In genomic region chr1:57593707-57594589, GRCm38 (mm10) we compare ENCODE assay signal across 18 mouse cellular contexts.
A peak's percentile ranks its signal among the peaks of the same experiment; 100 is the strongest.
DNase-seq lines count a peak whose midpoint lies in the region; ATAC-seq and TF ChIP-seq lines count a peak whose summit lies in the region.
"Had no signal": no experiment of that assay in that cellular context is flagged by ENCODE, and none has a peak within 500 bp of the region (broad histone marks: within the 10 kb centered on the region; RNA-seq: fewer than 3 reads in every experiment).

No protein-coding gene starts in this region.

- no peaks in the 10 kb centered on the region for H3K36me3 ChIP-seq in intestine, embryonic 14.5 days (ENCODE audit: control insufficient read depth, insufficient read depth, low read length)
- H3K36me3 ChIP-seq in intestine, postnatal 0 days (ENCODE audit: control insufficient read depth, insufficient read depth): no peaks in the 10 kb centered on the region
- no peaks in the 10 kb centered on the region for H3K36me3 ChIP-seq in neural tube, embryonic 13.5 days
- H3K36me3 ChIP-seq: heart, embryonic 10.5 days had no signal

- DNase-seq in cerebellum, postnatal 36 days: peak; percentile 16 to 30
- DNase-seq in cerebellum, adult 9-11 months: no peak
- DNase-seq in intestine, embryonic 14.5 days (ENCODE audit: low spot score): no peak
- no peak for DNase-seq in neural tube, embryonic 10.5 days (ENCODE audit: extremely low spot score, low spot score)
- DNase-seq in retina, postnatal 1 day: peak; percentile 17
- DNase-seq in layer of hippocampus, postnatal 25 days (ENCODE audit: extremely low spot score in 1 of 2, low spot score in 1 of 2): no peak
- DNase-seq: adrenal gland, postnatal 10 days; cerebellum, adult 18-20 months; gastrocnemius, postnatal 25 days; heart, postnatal 10 days; liver; liver, postnatal 0 days; lung, postnatal 14 days; thymus, adult 18-20 months had no signal

- H3K4me2 ChIP-seq in intestine, embryonic 14.5 days (ENCODE audit: low read length): no peak overlapping the region
- no peak overlapping the region for H3K4me2 ChIP-seq in intestine, postnatal 0 days (replicated peaks; ENCODE audit: low read depth)
- H3K4me2 ChIP-seq in neural tube, embryonic 13.5 days: no peak overlapping the region

- no peaks in the 10 kb centered on the region for H3K9me3 ChIP-seq in intestine, embryonic 14.5 days (ENCODE audit: control insufficient read depth, low read length)
- no peaks in the 10 kb centered on the region for H3K9me3 ChIP-seq in intestine, postnatal 0 days (ENCODE audit: control insufficient read depth)
- H3K9me3 ChIP-seq in neural tube, embryonic 13.5 days: no peaks in the 10 kb centered on the region
- H3K9me3 ChIP-seq: heart, embryonic 10.5 days had no signal

- H3K9ac ChIP-seq in intestine, embryonic 14.5 days (ENCODE audit: low read length): no peak overlapping the region
- H3K9ac ChIP-seq in intestine, postnatal 0 days (ENCODE audit: low read depth, low read length): no peak overlapping the region
- no peak overlapping the region for H3K9ac ChIP-seq in neural tube, embryonic 13.5 days
- H3K9ac ChIP-seq: liver, postnatal 0 days had no signal

- 0 out of 2 replicates have a peak overlapping the region, but pooled peaks have one; percentile 18 for H3K27ac ChIP-seq in intestine, embryonic 14.5 days (ENCODE audit: low read depth)
- no peak overlapping the region for H3K27ac ChIP-seq in intestine, postnatal 0 days (ENCODE audit: low read depth, low read length)
- H3K27ac ChIP-seq in neural tube, embryonic 13.5 days (replicated peaks): peak overlapping the region; percentile 46; the same call in 1 of the 2 replicates
- H3K27ac ChIP-seq: heart, embryonic 10.5 days had no signal

- no peaks in the 10 kb centered on the region for H3K27me3 ChIP-seq in intestine, embryonic 14.5 days (replicated peaks; ENCODE audit: control insufficient read depth, insufficient read depth, low read length)
- H3K27me3 ChIP-seq in intestine, postnatal 0 days (replicated peaks; ENCODE audit: control insufficient read depth, insufficient read depth, low read length): no peaks in the 10 kb centered on the region
- no peaks in the 10 kb centered on the region for H3K27me3 ChIP-seq in neural tube, embryonic 13.5 days
- H3K27me3 ChIP-seq: megakaryocyte, embryonic 14.5 days had no signal

- no peak for ATAC-seq in intestine, embryonic 14.5 days (replicated peaks; ENCODE audit: low FRiP score, low TSS enrichment, low read depth)
- ATAC-seq in intestine, postnatal 0 days: no peak
- no peak for ATAC-seq in neural tube, embryonic 13.5 days (ENCODE audit: low read depth)
- ATAC-seq: liver, postnatal 0 days had no signal

- peaks cover 3% of the 10 kb centered on the region; the same call in 1 of the 2 replicates for H3K4me1 ChIP-seq in intestine, embryonic 14.5 days (replicated peaks; ENCODE audit: control insufficient read depth, insufficient read depth, low read length)
- H3K4me1 ChIP-seq in intestine, postnatal 0 days (replicated peaks; ENCODE audit: control insufficient read depth, insufficient read depth, low read length): no peaks in the 10 kb centered on the region
- H3K4me1 ChIP-seq in neural tube, embryonic 13.5 days (replicated peaks): peaks cover 17% of the 10 kb centered on the region
- H3K4me1 ChIP-seq: heart, embryonic 10.5 days; megakaryocyte, embryonic 14.5 days had no signal

- TF ChIP-seq CTCF in intestine, postnatal 0 days (IDR thresholded peaks at IDR 0.05; ENCODE audit: low read depth): no peak

- H3K4me3 ChIP-seq in intestine, embryonic 14.5 days (ENCODE audit: low read depth, low read length): no peak overlapping the region
- H3K4me3 ChIP-seq in intestine, postnatal 0 days (ENCODE audit: low read depth, low read length): no peak overlapping the region
- H3K4me3 ChIP-seq in neural tube, embryonic 13.5 days: no peak overlapping the region
- H3K4me3 ChIP-seq: heart, embryonic 10.5 days; megakaryocyte, embryonic 14.5 days had no signal

- 73% methylated on average over 7 of the region's 7 CpGs for WGBS in intestine, embryonic 14.5 days
- WGBS in intestine, postnatal 0 days: 84% methylated on average over 7 of the region's 7 CpGs
- 72% methylated on average over 7 of the region's 7 CpGs for WGBS in neural tube, embryonic 13.5 days

Comparison
In these comparisons a context has a peak if more than half of its experiments do, and no peak if none do; other contexts are left out.
1. DNase-seq: peak in cerebellum, postnatal 36 days (2 of 2) and retina, postnatal 1 day (single experiment); none in cerebellum, adult 9-11 months (single experiment), intestine, embryonic 14.5 days (single experiment), neural tube, embryonic 10.5 days (single experiment) and layer of hippocampus, postnatal 25 days (0 of 2).